Mouse (Mus musculus) kidney, postnatal 0 days (tissue): ENCODE data around the gene Xbp1. TPM values are rescaled to one million over a fixed set of nuclear protein-coding genes. Genes with fewer than 3 reads are reported as not detected.

Experiments used
- ATAC-seq: fragments of 200-750 bp; cut with Nextera tagmentation; replicated peaks from 2 replicates; pipeline ENCODE4 v1.8.0; 2017; ENCODE audit warnings: low read depth, moderate number of reproducible peaks, moderate TSS enrichment, moderate library complexity; ENCODE audit not compliant: low FRiP score
- DNase-seq: peaks from one replicate; pipeline ENCODE4 v3.0.0-alpha.2; 2016; ENCODE audit warnings: low spot score
- H3K27ac ChIP-seq: fragments of 300-500 bp; sonication (generic); 2 replicates; pipeline ENCODE4 v1.5.1; 2014; ENCODE audit warnings: mild to moderate bottlenecking
- H3K27me3 ChIP-seq: fragments of 300-500 bp; sonication (generic); 2 replicates; pipeline ENCODE4 v1.6.1; 2014; ENCODE audit warnings: low read length, mixed read lengths; ENCODE audit not compliant: insufficient read depth
- H3K36me3 ChIP-seq: fragments of 300-500 bp; sonication (generic); 2 replicates; pipeline ENCODE4 v1.6.1; 2014; ENCODE audit warnings: low read length, mixed read lengths; ENCODE audit not compliant: insufficient read depth
- H3K4me1 ChIP-seq: fragments of 300-500 bp; sonication (generic); replicated peaks from 2 replicates; pipeline ENCODE4 v1.6.1; 2014; ENCODE audit warnings: antibody characterized with exemption, low read length, mixed read lengths; ENCODE audit not compliant: insufficient read depth
- H3K4me2 ChIP-seq: fragments of 300-500 bp; sonication (generic); 2 replicates; pipeline ENCODE4 v1.6.1; 2014; ENCODE audit warnings: mild to moderate bottlenecking, low read length, moderate library complexity, mixed read lengths
- H3K4me3 ChIP-seq: fragments of 300-500 bp; sonication (generic); replicated peaks from 2 replicates; pipeline ENCODE4 v1.5.1; 2014; ENCODE audit warnings: low read depth, low read length
- H3K9ac ChIP-seq: fragments of 300-500 bp; sonication (generic); 2 replicates; pipeline ENCODE4 v1.6.1; 2014; ENCODE audit warnings: low read depth, low read length
- H3K9me3 ChIP-seq: fragments of 300-500 bp; sonication (generic); replicated peaks from 2 replicates; pipeline ENCODE4 v1.6.1; 2016; ENCODE audit warnings: low read length, inconsistent platforms, mixed read lengths
- CTCF ChIP-seq: IDR thresholded peaks from 2 replicates; pipeline ENCODE4 v1.5.1; 2016; ENCODE audit warnings: antibody characterized with exemption, low read depth, mild to moderate bottlenecking, moderate library complexity
- WGBS: fragments of 180-500 bp; shearing (Covaris S2); extraction: QIAGEN DNeasy Blood & Tissue Kit; methylation state at CpG from one replicate; pipeline ENCODE4 v1.1.7; 2014; 5-methylcytosine and 5-hydroxymethylcytosine counted together
- polyA plus RNA-seq: library from polyadenylated mRNA; unstranded; fragments of >200 nt; fragmentation: Nextera tagmentation; extraction: Ambion mirVana; gene quantifications from 2 replicates; pipeline ENCODE4 v1.2.1, GENCODE M21; 2015

The Xbp1 gene
- polyA plus RNA-seq, 1 experiment from 2014 or later = 199 TPM

GRCm38 (mm10) chr11:5565596-5565995, 45.1 kb downstream of the Xbp1 start:
- TF ChIP-seq CTCF = no peak
- ATAC-seq = no peak

GRCm38 (mm10) chr11:5566506-5566905, 46.0 kb downstream of the Xbp1 start:
- H3K9ac ChIP-seq = no peak overlapping the region
- H3K4me3 ChIP-seq = no peak overlapping the region
- DNase-seq (no peak), ATAC-seq (no peak)
- 63% methylated on average over 2 of the region's 2 CpGs for WGBS
- no peaks in the 10 kb centered on the region for H3K9me3 ChIP-seq
- no peak overlapping the region for H3K27ac ChIP-seq
- no peak for TF ChIP-seq CTCF
- H3K36me3 ChIP-seq = no peaks in the 10 kb centered on the region
- H3K4me2 ChIP-seq = no peak overlapping the region
- no peaks in the 10 kb centered on the region for H3K27me3 ChIP-seq
- no peaks in the 10 kb centered on the region for H3K4me1 ChIP-seq

More at GRCm38 (mm10) chr11:5565596-5565995, 45.1 kb downstream of the Xbp1 start:
- H3K4me1 ChIP-seq = no peaks in the 10 kb centered on the region
- WGBS = 81% methylated on average over 3 of the region's 3 CpGs
- no peaks in the 10 kb centered on the region for H3K9me3 ChIP-seq
- no peak for DNase-seq
- H3K9ac ChIP-seq = no peak overlapping the region
- H3K4me3 ChIP-seq = no peak overlapping the region
- no peak overlapping the region for H3K27ac ChIP-seq
- no peaks in the 10 kb centered on the region for H3K36me3 ChIP-seq
- no peak overlapping the region for H3K4me2 ChIP-seq
- H3K27me3 ChIP-seq = no peaks in the 10 kb centered on the region

- no peak overlapping the region for H3K9ac ChIP-seq
- no peaks in the 10 kb centered on the region for H3K9me3 ChIP-seq
- no peaks in the 10 kb centered on the region for H3K36me3 ChIP-seq
- DNase-seq (no peak), ATAC-seq (no peak)
- H3K27me3 ChIP-seq = no peaks in the 10 kb centered on the region
- no peak for TF ChIP-seq CTCF
- H3K4me3 ChIP-seq = no peak overlapping the region
- no peak overlapping the region for H3K27ac ChIP-seq
- 96% methylated on average over 6 of the region's 6 CpGs for WGBS
- no peaks in the 10 kb centered on the region for H3K4me1 ChIP-seq
- no peak overlapping the region for H3K4me2 ChIP-seq
These were observed 47.2 kb downstream of the Xbp1 start for GRCm38 (mm10) chr11:5567654-5568053.

GRCm38 (mm10) chr11:5568082-5568481, 47.6 kb downstream of the Xbp1 start:
- H3K4me1 ChIP-seq = no peaks in the 10 kb centered on the region
- 88% methylated on average over 5 of the region's 5 CpGs for WGBS
- H3K27ac ChIP-seq = no peak overlapping the region
- no peak overlapping the region for H3K4me3 ChIP-seq
- no peaks in the 10 kb centered on the region for H3K9me3 ChIP-seq
- TF ChIP-seq CTCF = no peak
- H3K9ac ChIP-seq = no peak overlapping the region
- DNase-seq (no peak), ATAC-seq (no peak)
- no peaks in the 10 kb centered on the region for H3K27me3 ChIP-seq
- no peaks in the 10 kb centered on the region for H3K36me3 ChIP-seq
- H3K4me2 ChIP-seq = no peak overlapping the region

GRCm38 (mm10) chr11:5569474-5569873, 49.0 kb downstream of the Xbp1 start, which contains the start of gene Ankrd36:
Gene Ankrd36, plus strand, starts transcription at chr11:5569684.
- DNase-seq = no peak
- ATAC-seq = no peak
- TF ChIP-seq CTCF = no peak
- no peak within 1 kb of the TSS for H3K4me3 ChIP-seq
- no peaks in the 10 kb centered on the region for H3K27me3 ChIP-seq
- H3K9ac ChIP-seq = no peak within 1 kb of the TSS
- H3K9me3 ChIP-seq = no peaks in the 10 kb centered on the region
- 84% methylated on average over 12 of the region's 12 CpGs for WGBS
- no peaks in the 10 kb centered on the region for H3K36me3 ChIP-seq
- H3K4me2 ChIP-seq = no peak within 1 kb of the TSS
- no peaks in the 10 kb centered on the region for H3K4me1 ChIP-seq
- no peak within 1 kb of the TSS for H3K27ac ChIP-seq

GRCm38 (mm10) chr11:5571856-5572255, 51.4 kb downstream of the Xbp1 start:
- TF ChIP-seq CTCF = no peak
- DNase-seq (no peak), ATAC-seq (no peak)
- H3K27me3 ChIP-seq = no peaks in the 10 kb centered on the region
- WGBS = 94% methylated on average over 4 of the region's 4 CpGs
- no peak overlapping the region for H3K27ac ChIP-seq
- H3K9me3 ChIP-seq = no peaks in the 10 kb centered on the region
- H3K36me3 ChIP-seq = no peaks in the 10 kb centered on the region
- no peak overlapping the region for H3K4me3 ChIP-seq
- no peak overlapping the region for H3K4me2 ChIP-seq
- no peaks in the 10 kb centered on the region for H3K4me1 ChIP-seq
- H3K9ac ChIP-seq = no peak overlapping the region

GRCm38 (mm10) chr11:5573821-5574220, 53.4 kb downstream of the Xbp1 start:
- no peaks in the 10 kb centered on the region for H3K27me3 ChIP-seq
- TF ChIP-seq CTCF = no peak
- no peaks in the 10 kb centered on the region for H3K36me3 ChIP-seq
- 85% methylated on average over 2 of the region's 2 CpGs for WGBS
- no peak overlapping the region for H3K27ac ChIP-seq
- ATAC-seq (no peak), DNase-seq (no peak)
- H3K4me2 ChIP-seq = no peak overlapping the region
- no peaks in the 10 kb centered on the region for H3K9me3 ChIP-seq
- no peaks in the 10 kb centered on the region for H3K4me1 ChIP-seq
- H3K9ac ChIP-seq = no peak overlapping the region
- H3K4me3 ChIP-seq = no peak overlapping the region
